Mouse (Mus musculus): ENCODE results near the gene Art3.

Art3 gene

DNA sequence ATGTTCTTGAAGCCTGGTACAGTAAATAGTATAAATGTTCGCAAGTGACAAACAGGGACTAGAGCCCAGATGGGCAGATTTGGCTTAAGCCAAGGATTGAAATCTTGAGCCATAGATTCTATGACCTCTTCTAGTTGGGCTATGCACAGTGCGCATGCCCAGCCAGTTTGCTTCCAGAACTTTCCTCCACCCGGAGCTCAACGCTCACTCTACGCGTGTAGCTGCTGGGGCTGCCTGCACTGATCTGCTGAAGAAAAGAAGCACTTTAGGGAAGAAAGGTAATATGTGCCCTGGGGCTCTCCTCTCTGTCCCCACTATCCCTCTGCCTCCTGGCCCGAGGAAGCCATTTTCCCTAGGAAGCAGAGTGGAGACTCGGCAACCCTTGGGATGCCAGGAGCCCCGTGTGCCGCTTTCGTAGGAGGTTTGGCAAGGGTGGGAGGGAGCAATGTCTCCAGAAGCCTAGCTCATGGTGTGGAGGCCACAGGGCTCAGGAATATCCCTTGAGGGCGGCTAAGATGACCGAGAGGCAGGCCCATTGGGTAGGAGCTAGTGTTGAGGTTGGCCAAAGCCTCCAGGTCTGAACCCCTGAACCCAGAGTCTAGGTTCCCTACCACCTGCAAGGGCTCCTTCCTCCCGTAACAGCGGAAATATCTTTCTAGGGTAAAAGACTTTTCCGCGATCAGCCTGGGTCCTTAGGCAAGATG is at the start of gene Art3:
Gene Art3 (plus strand): TSS at position 193 of the 704 bp plus-strand sequence.
- no peak for DNase-seq (ENCODE audit: low spot score)

GRCm38 (mm10) chr5:92282571-92282970 is 49.1 kb upstream of the Art3 start:
- DNase-seq (ENCODE audit: low spot score) = no peak

- DNase-seq (ENCODE audit: low spot score) = peak; percentile 22
Measured at GRCm38 (mm10) chr5:92283107-92283506, 48.5 kb upstream of the Art3 start.

- no peak for DNase-seq (ENCODE audit: low spot score)
Measured at GRCm38 (mm10) chr5:92287840-92288239, 43.8 kb upstream of the Art3 start.

DNA sequence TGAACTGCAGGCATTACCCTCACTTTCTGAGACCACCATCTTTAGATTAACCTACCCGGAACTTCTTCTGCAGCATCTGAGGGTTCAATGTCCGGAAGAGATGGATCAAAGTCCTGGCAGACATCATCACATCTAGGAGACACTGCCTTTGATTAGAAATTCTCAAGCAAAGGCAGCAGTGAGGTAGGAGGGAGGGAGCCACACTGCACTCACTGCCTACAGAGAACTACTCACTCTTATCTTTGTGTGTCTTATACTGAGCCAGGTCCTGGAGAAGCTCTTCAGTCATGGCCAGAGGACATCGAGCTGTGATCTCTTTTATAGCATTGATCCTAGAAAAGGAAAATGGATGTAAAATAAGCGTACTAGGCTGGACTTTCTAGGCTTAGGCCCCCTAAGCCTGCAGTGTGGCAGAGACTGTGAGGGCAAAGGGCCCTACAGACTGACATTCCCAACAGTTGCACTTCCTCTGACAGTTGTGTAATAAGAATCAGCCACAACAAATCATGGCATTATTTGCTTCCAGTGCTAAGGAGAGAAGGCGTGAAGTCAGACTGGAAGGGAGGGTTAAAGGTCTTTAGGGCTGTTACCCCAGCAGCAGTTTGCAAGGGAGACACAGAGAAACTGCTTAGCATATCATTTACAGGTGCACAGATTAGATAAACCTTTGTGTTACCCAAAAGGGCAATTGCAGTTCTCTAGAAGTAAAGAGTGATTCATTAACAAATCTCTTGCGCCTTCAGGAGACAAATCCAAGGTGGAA is 39.8 kb upstream of the Art3 start:
- peak; percentile 79 for DNase-seq (ENCODE audit: low spot score)

- no peak for DNase-seq (ENCODE audit: low spot score)
Measured at GRCm38 (mm10) chr5:92294525-92294924, 37.1 kb upstream of the Art3 start.

GRCm38 (mm10) chr5:92302149-92302840 is 29.3 kb upstream of the Art3 start:
- no peak for DNase-seq (ENCODE audit: low spot score)

GRCm38 (mm10) chr5:92304291-92304690 is 27.3 kb upstream of the Art3 start:
- no peak for DNase-seq (ENCODE audit: low spot score)

GRCm38 (mm10) chr5:92309681-92310511 is 21.7 kb upstream of the Art3 start, which contains the start of gene Sdad1:
Gene Sdad1, minus strand, starts transcription at chr5:92310479.
- peak; percentile 93 for DNase-seq (ENCODE audit: low spot score)

DNA sequence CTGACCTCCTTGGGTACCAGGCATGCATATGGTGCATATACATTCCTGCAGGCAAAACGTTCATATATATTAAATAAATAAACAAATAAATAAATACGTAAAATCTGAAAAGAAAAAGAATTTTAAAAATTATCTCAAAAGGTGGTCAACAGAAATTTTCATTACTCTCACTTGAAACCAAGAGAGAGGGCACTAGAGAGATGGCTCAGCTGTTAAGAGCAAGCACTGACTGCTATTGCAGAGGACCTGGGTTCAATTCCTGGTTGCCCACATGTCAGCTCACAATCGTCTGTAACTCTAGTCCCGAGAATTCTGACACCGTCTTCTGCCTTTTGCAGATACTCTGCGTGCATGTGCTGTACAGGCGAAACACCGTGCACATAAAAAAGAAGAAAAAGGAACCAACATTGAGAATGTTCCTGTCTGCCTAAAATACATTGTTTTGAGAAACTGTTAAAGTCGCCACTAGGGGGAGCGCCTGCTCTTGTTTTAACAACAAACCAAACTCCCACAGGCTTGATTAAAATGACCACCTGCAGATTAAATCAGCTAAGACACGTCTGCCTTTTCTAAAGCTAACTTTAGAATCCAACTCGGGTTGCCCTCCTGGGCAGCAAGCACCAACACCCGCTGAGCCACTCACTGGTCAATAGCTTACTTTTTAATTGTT is 19.4 kb upstream of the Art3 start:
- DNase-seq (ENCODE audit: low spot score) = peak; percentile 70

DNA sequence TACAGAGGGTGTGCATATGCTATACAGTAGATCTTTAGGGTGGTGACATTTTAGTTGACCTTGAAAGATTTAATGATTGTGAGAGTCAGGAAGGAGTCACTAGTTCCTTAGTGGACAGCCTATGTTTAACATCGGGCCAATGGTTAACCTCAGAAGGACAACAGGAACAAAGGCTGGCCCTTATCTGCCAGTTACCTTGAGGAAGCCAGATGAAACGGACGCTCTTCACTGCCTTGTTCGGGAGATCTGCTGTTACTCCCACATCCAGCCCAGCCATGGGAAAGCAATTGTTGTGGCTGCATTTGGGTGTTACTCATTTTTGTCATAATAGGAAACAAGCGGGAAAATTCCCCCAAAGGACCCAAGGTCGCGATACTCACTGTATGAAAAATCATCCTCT is 17.9 kb upstream of the Art3 start:
- DNase-seq (ENCODE audit: low spot score) = peak; percentile 63

DNA sequence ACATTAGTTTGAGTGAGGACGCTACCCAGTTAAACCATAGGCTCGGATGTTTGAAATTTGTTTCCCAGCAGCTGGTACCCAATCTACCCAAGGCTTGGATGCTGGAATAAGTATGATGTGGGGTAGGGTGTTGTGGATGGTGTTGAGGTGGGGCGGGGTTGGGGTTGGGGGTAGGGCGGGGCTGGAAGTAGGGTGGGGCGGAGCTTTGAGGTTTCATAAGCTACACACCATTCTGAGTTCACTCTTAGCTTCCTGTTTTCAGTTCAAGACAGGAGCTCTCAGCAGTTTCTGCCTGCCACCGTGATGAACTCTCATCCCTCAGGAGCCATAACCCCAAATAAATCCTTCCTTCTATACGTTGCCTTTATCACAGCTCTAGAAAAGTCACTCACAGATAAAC is 13.5 kb upstream of the Art3 start:
- DNase-seq (ENCODE audit: low spot score) = no peak

GRCm38 (mm10) chr5:92318596-92318995 is 13.0 kb upstream of the Art3 start:
- DNase-seq (ENCODE audit: low spot score) = no peak

- DNase-seq (ENCODE audit: low spot score) = no peak
Measured at GRCm38 (mm10) chr5:92321631-92322400, 9.8 kb upstream of the Art3 start.

- no peak for DNase-seq (ENCODE audit: low spot score)
Measured at GRCm38 (mm10) chr5:92322612-92323011, 9.0 kb upstream of the Art3 start.

DNA sequence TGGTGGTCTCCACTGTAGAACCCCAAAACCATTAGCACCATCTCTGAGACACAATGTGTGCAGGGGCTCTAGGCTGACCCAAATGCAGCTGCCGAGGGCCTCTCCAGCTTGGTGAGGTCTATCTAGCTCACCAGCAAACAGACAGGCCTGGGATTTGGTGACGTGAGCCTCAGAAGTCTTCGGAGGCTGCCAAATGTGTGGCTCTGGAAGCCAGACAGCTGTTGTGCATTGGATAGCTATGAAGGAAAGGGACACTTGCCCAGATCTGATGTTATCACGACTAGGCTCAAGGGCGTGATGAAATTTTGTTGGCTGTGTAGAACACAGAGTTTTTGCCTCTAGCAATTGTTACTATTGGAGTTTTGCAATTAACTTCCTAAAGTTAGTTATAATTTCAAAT is 8.4 kb upstream of the Art3 start:
- no peak for DNase-seq (ENCODE audit: low spot score)

GRCm38 (mm10) chr5:92327367-92327766 is 4.3 kb upstream of the Art3 start:
- DNase-seq (ENCODE audit: low spot score) = no peak

DNA sequence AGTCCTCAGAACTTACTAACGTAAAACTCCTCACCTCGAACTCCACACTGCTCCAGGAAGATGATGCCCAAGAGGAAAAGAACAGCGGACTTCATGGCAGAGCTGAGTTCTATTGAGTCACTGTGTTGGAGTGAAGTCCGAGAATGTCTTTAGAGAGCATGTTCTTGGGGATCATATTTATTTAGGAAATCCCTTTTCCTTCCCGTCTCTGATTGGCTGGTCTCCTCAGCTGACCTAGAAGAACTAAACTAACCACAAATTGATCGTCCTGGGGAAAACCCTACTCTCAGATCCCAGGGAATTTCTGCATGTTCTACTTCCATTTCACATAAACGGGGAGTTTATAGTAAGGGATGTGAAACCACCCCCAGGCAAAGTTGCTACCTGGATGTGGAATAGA is 3.7 kb upstream of the Art3 start, which contains the start of gene Cxcl9:
Gene Cxcl9 (minus strand): TSS at position 151 of the 400 bp plus-strand sequence.
- DNase-seq (ENCODE audit: low spot score) = no peak

DNA sequence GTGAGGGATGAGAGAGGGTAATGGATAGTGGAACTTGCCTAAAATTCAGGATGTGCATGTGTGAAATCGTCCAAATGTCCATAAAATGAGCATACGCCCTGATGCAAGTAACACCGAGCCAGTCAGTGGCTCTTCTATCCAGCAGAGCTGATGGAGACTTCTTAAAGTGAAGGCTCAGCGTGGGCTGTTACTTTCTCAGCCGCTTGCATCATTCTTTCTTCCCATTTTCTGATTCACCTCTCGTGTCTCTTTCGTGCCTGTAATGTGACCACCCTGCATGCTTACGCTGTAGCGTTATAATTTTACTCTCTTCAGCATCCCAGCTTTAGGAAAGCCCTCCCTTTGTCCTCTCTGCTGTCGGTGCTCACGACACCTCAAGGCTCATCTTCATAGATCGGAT is 505 bp upstream of the Art3 start:
- no peak for DNase-seq (ENCODE audit: low spot score)

GRCm38 (mm10) chr5:92332359-92332840 is 773 bp downstream of the Art3 start:
- no peak for DNase-seq (ENCODE audit: low spot score)

Measured in yolk sac, embryonic 10.5 days (tissue).